Mouse (Mus musculus) limb, embryonic 14.5 days (tissue): Measurements from ENCODE around the gene Sdk2. TPM values are rescaled to one million over a fixed set of nuclear protein-coding genes. Genes with fewer than 3 reads are reported as not detected.

Experiments
- ATAC-seq: fragments of 200-750 bp; cut with Nextera tagmentation; 2 replicates; pipeline ENCODE4 v1.8.0; 2017; ENCODE audit warnings: low read depth, moderate number of reproducible peaks, moderate TSS enrichment; ENCODE audit not compliant: low FRiP score
- DNase-seq: peaks from one replicate; pipeline ENCODE4 v3.0.0-alpha.2; 2015; ENCODE audit warnings: low spot score
- H3K27ac ChIP-seq: fragments of 300-500 bp; sonication (generic); replicated peaks from 2 replicates; pipeline ENCODE4 v1.5.1; 2014; ENCODE audit warnings: low read depth, mild to moderate bottlenecking, low read length, moderate library complexity, mixed read lengths
- H3K27me3 ChIP-seq: fragments of 300-500 bp; sonication (generic); 2 replicates; pipeline ENCODE4 v1.6.1; 2014; ENCODE audit warnings: low read length, mixed read lengths; ENCODE audit not compliant: control insufficient read depth, insufficient read depth
- H3K36me3 ChIP-seq: fragments of 300-500 bp; sonication (generic); 2 replicates; pipeline ENCODE4 v1.6.1; 2014; ENCODE audit warnings: mild to moderate bottlenecking, low read length, moderate library complexity, mixed read lengths; ENCODE audit not compliant: control insufficient read depth, insufficient read depth
- H3K4me1 ChIP-seq: fragments of 300-500 bp; sonication (generic); 2 replicates; pipeline ENCODE4 v1.6.1; 2014; ENCODE audit warnings: antibody characterized with exemption, low read length, mixed read lengths; ENCODE audit not compliant: control insufficient read depth, insufficient read depth
- H3K4me2 ChIP-seq: fragments of 300-500 bp; sonication (generic); replicated peaks from 2 replicates; pipeline ENCODE4 v1.6.1; 2014; ENCODE audit warnings: low read depth, mild to moderate bottlenecking, low read length, moderate library complexity; ENCODE audit not compliant: severe bottlenecking
- H3K4me3 ChIP-seq: fragments of 300-500 bp; sonication (generic); replicated peaks from 2 replicates; pipeline ENCODE4 v1.5.1; 2014; ENCODE audit warnings: low read length
- H3K9ac ChIP-seq: fragments of 300-500 bp; sonication (generic); 2 replicates; pipeline ENCODE4 v1.6.1; 2014; ENCODE audit warnings: mild to moderate bottlenecking, low read depth, low read length, moderate library complexity; ENCODE audit not compliant: severe bottlenecking
- H3K9me3 ChIP-seq: fragments of 300-500 bp; sonication (generic); 2 replicates; pipeline ENCODE4 v1.6.1; 2016; ENCODE audit warnings: low read length; ENCODE audit not compliant: control insufficient read depth
- POLR2A ChIP-seq: fragments of 200-500 bp; IDR thresholded peaks from 2 replicates; pipeline ENCODE4 v1.8.0; 2012; ENCODE audit warnings: inconsistent platforms, mild to moderate bottlenecking, moderate library complexity, borderline replicate concordance; ENCODE audit not compliant: insufficient read depth, insufficient read length; ENCODE audit errors: extremely low read depth
- WGBS: fragments of 180-500 bp; shearing (Covaris S2); extraction: QIAGEN DNeasy Blood & Tissue Kit; methylation state at CpG from one replicate; pipeline ENCODE4 v1.1.7; 2014; 5-methylcytosine and 5-hydroxymethylcytosine counted together
- polyA plus RNA-seq, 2 experiments: library from polyadenylated mRNA; depleted of rRNA in 1 of 2; stranded (reverse) in 1 of 2; unstranded in 1 of 2; fragments of >200 nt; fragmentation: Nextera tagmentation in 1 of 2; extraction: Ambion mirVana in 1 of 2; gene quantifications; 2 replicates each; pipeline versions ENCODE4 v1.2.1 to v1.2.3; 2012 to 2014

Gene Sdk2
- polyA plus RNA-seq, 2 experiments = 8.0 to 11.6 TPM

DNA sequence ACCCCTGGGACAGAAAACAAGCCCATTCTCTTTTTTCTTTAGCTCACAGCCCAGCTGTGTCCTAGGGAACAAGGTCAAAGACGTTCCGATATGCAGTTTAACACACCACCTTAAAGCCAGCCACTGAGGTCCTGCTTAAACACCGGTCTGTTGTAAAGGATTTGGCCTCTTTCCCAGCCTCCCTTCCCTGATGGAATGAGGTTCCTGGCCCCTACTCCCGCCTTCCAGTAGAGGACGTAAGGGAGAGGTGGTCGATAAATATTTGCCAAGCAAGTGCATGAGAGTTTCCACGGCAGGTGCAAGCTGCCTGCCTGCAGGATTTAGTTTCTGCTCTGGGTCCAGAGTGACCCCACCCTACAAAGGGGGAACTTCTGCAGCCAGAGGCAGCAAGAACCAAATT lies 4.9 kb downstream of the Sdk2 start:
- ATAC-seq = no peak
- Histone ChIP-seq H3K4me1 (peaks cover 31% of the 10 kb centered on the region), H3K27ac (no peak overlapping the region), H3K9ac (no peak overlapping the region), H3K36me3 (no peaks in the 10 kb centered on the region), H3K27me3 (peaks cover 19% of the 10 kb centered on the region; the same call in 1 of the 2 replicates), H3K4me2 (0 out of 2 replicates have a peak overlapping the region, but pooled peaks have one; percentile 0), H3K4me3 (no peak overlapping the region), H3K9me3 (no peaks in the 10 kb centered on the region)
- peak; percentile 81 for DNase-seq
- WGBS = 26% methylated on average over 7 of the region's 7 CpGs
- TF ChIP-seq POLR2A = no peak

DNA sequence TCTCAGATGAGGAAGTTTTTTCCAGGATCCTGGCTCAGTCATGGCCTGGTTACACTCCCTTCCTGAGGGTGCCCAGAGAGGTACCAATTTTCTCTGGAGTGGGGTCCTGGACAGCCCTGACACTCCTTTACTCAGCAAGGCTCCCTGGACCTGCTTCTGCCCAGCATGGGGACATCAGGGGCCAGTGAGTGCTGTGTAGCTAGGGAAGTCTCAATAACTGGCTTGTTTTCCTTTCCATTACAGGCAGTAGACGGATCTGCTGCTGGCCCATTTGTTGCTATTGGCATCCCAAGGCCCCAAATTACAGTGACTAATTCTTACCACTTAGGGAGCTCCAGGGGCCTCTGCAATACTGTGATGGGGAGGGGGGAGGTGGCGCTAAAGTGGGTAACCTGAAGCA lies 5.6 kb downstream of the Sdk2 start:
- H3K4me3 ChIP-seq = no peak overlapping the region
- H3K27ac ChIP-seq = no peak overlapping the region
- no peak for TF ChIP-seq POLR2A
- H3K36me3 ChIP-seq = no peaks in the 10 kb centered on the region
- 19% methylated on average over 2 of the region's 2 CpGs for WGBS
- no peaks in the 10 kb centered on the region for H3K9me3 ChIP-seq
- H3K4me1 ChIP-seq = peaks cover 32% of the 10 kb centered on the region
- no peak overlapping the region for H3K9ac ChIP-seq
- H3K4me2 ChIP-seq = no peak overlapping the region
- peaks cover 19% of the 10 kb centered on the region; the same call in 1 of the 2 replicates for H3K27me3 ChIP-seq
- DNase-seq (no peak), ATAC-seq (0 out of 2 replicates have a peak, but pooled peaks have one; percentile 38)

DNA sequence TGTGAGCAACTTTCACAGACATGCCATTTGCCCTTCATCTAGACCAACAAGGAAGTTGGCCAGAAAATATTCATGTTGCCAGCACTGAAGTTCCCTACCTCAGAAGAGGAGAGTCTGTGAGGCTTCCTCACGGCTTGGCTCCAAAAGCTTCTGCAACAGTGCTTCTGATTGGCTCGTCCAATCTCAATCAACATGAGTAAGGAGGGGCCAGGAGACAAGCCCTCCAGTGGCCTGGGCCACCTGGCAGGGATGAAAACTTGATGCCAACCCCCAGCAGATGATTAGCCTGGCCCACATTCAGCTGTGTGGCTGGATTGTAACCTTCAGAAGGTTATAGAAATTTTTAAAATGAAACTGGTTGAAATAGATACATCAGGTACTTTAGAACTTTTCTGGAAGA lies 10.5 kb downstream of the Sdk2 start:
- 46% methylated on average over 2 of the region's 2 CpGs for WGBS
- DNase-seq (no peak), ATAC-seq (no peak)
- no peak for TF ChIP-seq POLR2A
- no peaks in the 10 kb centered on the region for H3K27me3 ChIP-seq
- no peak overlapping the region for H3K4me2 ChIP-seq
- H3K27ac ChIP-seq = no peak overlapping the region
- H3K36me3 ChIP-seq = no peaks in the 10 kb centered on the region
- peaks cover 11% of the 10 kb centered on the region; the same call in 1 of the 2 replicates for H3K4me1 ChIP-seq
- H3K9ac ChIP-seq = no peak overlapping the region
- H3K4me3 ChIP-seq = no peak overlapping the region
- H3K9me3 ChIP-seq = no peaks in the 10 kb centered on the region

DNA sequence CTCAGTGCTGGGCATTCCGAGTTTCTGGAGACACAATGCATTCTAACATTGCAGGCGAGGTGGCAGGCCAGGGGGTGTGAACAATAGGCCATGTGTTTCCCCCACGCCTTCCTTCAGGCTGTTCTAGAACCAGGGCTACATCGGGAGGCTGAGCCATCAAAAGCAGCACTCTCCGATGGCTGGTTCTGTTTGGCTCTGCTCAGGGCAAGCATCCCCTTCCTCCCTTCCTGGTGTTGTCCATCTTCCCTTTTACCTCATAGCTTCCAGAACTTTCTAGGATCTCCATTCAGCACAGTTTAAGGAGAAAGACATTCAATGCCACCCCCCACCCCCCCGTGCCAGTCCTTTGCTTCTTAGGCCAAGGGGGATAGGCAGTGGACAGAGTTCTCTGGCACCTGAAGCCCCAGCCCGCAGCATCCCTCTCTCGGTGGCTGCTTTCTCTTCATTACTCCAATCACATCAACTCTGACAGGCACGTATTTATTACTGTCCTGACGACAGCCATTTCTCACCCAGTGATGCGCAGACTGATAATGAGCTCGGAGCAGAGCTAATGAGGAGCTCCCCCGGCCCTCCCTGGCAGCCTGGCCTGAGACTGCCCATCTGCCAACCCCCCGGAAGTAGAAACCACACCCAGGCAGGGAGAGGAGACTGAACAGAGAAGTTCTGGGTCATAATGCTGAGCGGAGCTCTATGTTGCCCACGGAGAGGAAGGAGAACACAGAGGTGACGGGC lies 12.1 kb downstream of the Sdk2 start:
- Histone ChIP-seq H3K4me2 (no peak overlapping the region), H3K36me3 (no peaks in the 10 kb centered on the region), H3K4me1 (0 out of 2 replicates have a peak, but pooled peaks cover 8% of the 10 kb centered on the region), H3K9ac (peak overlapping the region; percentile 12; the same call in 1 of the 2 replicates), H3K27me3 (no peaks in the 10 kb centered on the region), H3K9me3 (no peaks in the 10 kb centered on the region), H3K27ac (no peak overlapping the region), H3K4me3 (no peak overlapping the region)
- DNase-seq (no peak), ATAC-seq (no peak)
- 63% methylated on average over 17 of the region's 17 CpGs for WGBS
- no peak for TF ChIP-seq POLR2A

DNA sequence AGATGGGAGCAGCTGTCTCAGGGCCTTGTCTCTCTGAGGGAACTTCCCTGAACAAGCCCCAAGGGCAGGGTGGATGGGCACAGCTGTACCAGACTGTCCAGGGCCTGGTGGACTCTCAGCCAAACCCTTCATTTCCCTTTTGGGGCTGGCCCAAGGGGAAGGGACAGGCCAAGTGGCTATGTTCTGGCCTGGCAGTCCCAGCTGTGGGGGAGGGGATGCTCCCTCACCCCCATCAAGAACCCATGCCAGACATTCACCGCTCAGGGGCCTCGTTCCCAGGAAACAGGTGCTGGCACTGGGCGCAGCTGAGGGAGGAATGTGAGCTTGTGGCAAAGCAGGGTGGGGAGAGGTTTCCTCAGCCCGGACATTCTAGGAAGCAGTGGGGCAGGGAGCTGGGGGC lies 15.5 kb downstream of the Sdk2 start:
- peak; percentile 27 for ATAC-seq
- H3K36me3 ChIP-seq = no peaks in the 10 kb centered on the region
- H3K4me1 ChIP-seq = peaks cover 17% of the 10 kb centered on the region
- 31% methylated on average over 4 of the region's 4 CpGs for WGBS
- H3K9ac ChIP-seq = no peak overlapping the region
- no peak overlapping the region for H3K4me2 ChIP-seq
- no peaks in the 10 kb centered on the region for H3K27me3 ChIP-seq
- no peak overlapping the region for H3K4me3 ChIP-seq
- TF ChIP-seq POLR2A = no peak
- peak; percentile 12 for DNase-seq
- H3K27ac ChIP-seq = no peak overlapping the region
- H3K9me3 ChIP-seq = 0 out of 2 replicates have a peak, but pooled peaks cover 4% of the 10 kb centered on the region
